Mouse (Mus musculus) stomach, embryonic 15.5 days (tissue): ENCODE measurements around the gene E130114P18Rik. TPM values are rescaled to one million over a fixed set of nuclear protein-coding genes. Genes with fewer than 3 reads are reported as not detected.

ENCODE experiments used
- polyA plus RNA-seq: library from polyadenylated mRNA; unstranded; fragments of >200 nt; fragmentation: Nextera tagmentation; extraction: Ambion mirVana; gene quantifications from 2 replicates; pipeline ENCODE4 v1.2.1, GENCODE M21; 2015

E130114P18Rik gene
- polyA plus RNA-seq, 1 experiment from 2014 or later = 2.9 TPM

Other genes with a start within 250 kb of the E130114P18Rik start
- 45.5 and 50.8 TPM in 2 replicates for gene Nfia, start 5.3 kb downstream of the E130114P18Rik start, polyA plus RNA-seq